Mouse (Mus musculus): ENCODE measurements at regions not wholly inside any gene's neighbourhood (a gene's known extent, or its start where the extent isn't known, plus 50 kb on each side); places are given as distances from the start of the nearest gene placed in this dataset.

DNA sequence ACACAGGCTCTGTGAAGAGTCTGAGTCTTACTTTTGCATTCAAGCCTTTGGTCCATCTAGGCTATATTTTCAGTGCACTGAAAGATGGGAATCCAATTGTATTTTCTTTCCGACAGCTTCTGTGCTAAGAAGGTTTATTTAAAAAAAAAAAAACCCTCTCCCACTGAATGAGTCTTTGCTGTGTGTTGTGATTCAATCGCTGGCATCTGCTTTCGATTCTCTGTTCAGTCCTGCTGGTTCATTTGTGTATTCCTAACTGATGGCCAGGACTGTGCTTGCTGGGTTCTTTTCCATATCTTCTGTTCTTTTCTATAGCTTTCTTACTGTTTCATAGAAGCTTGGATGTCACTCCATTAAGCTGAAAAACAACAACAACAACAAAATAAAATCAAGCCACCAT is 132.9 kb downstream of the Tex36 start:
- no peak for DNase-seq (ENCODE audit: low spot score in 2 of 2)

- DNase-seq (ENCODE audit: low spot score in 2 of 2): no peak
Measured at GRCm38 (mm10) chr7:133468346-133468745, 133.6 kb downstream of the Tex36 start.

DNA sequence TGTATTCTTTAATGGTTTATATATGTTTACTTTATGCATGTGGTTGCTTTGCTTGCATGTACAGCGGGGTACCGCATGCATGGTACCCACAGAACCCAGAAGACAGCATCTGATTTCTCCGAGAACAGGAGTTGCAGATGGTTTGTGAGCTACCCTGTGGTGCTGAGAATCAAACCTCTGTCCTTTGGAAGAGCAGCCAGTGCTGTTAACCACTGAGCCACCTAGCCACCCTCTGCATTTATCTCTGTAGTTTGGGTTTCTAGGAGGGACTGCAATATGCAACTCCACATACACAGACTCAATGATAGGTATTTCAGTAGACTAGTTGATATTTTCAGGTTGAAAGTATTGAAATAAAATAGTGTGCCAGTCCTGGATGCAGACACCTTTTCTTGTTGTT is 134.4 kb downstream of the Tex36 start:
- DNase-seq (ENCODE audit: low spot score in 2 of 2): no peak

- DNase-seq (ENCODE audit: low spot score in 2 of 2): no peak
Measured at GRCm38 (mm10) chr7:133459306-133459705, 142.7 kb downstream of the Tex36 start.

DNA sequence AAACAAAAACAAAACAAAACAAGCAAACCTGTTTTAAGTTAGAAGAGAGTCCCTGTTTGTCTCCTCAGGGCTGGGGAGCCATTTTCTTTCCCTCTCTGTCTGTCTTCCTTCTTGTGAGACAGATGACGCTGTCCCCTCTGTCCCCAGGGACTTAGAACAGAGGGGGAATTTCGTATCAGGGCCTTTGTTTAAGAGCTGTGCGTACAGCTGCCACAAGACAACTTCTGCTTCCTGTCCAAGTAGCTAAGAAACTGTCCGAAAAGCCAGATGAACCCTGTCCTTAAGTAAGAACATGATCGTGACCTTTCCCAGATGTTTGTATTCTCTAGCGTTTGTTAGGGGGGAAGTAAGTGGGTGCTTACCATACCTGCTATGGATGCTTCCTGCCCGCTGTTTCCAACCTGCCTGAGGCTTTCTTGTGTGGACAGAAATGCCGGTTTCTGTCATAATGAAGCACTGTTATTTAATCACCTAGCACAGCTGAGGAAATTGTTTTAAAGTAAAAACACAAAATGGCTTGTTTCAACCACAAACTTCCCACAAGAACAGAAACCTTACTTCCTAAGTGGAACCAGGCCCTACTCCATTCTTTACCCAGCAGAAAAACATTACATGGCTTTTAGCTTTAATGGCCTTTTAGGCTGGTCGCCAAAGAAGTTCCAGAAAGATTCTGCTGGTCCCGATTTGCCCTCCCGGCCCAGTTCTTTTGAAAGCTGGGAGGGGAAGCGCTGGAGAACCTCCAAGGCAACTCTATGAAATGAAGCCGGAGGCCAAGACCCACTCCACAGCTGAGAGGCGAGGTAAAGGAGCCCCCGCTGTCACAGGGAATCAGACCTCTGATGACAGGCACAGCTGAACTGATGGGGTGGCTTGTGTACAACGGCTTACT is 144.3 kb downstream of the Tex36 start:
- DNase-seq (ENCODE audit: low spot score in 2 of 2): no peak

DNA sequence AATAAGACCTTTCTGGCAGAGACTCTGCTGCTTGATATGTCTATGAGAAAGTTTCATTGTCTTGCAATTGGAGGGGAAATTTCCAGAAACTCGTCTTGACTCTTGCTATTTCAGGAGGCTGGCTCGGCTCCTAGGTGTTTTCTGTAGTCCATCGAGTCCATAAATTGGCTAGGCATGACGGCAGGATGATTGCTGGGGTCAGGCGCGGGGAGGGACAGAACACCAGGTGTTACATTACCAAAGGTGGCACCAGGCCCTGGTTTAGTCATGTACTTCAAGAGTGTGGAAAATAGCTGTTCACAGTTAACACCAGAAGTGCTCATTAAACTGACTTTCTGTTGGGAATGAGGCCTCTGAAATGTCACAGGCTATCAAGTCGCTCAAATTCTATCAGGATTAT is 151.7 kb downstream of the Tex36 start:
- no peak for DNase-seq (ENCODE audit: low spot score in 2 of 2)

GRCm38 (mm10) chr7:133447079-133447478 is 154.9 kb downstream of the Tex36 start:
- no peak for DNase-seq (ENCODE audit: low spot score in 2 of 2)

DNA sequence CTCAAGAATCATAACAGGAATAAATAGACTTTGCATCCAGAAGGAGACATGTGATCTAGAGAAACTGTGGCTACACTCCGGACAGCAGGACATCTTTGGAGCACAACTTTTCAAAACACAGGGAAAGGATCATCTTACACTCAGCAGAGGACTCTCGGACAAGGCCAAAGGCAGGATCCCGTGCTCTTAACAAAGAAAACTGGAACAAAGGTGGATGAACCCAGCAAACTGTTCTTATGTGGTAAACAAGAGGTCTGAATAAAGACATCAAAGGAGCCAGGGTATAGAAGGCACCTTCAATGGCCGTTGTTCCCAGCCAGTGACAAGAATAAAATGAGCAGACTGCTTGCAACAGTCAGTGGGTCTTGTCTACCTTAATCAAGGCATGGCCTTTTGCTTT is 160.3 kb downstream of the Tex36 start:
- DNase-seq (ENCODE audit: low spot score in 2 of 2): no peak

DNA sequence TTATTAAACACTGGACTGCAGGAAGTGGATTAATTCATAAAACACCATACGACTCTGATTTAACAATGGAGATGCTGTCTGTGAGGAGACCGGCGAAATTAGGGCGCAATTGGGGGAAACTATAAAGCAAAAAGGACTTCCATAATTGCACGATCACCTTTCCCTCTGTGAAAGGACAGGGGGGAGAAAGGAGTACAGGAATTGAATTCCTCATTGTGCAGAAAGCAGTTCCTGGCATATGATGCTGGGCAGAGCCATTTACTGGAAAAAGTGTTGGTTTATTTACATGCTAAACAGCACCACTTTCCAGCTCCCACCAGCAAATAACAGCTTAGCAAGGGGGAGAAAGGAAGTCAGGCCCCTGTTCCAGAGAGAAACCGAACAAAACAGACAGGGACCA is 160.8 kb downstream of the Tex36 start:
- no peak for DNase-seq (ENCODE audit: low spot score in 2 of 2)

- DNase-seq (ENCODE audit: low spot score in 2 of 2): peak in 1 of 2 experiments; percentile 2
Measured at GRCm38 (mm10) chr7:133440711-133441110, 161.2 kb downstream of the Tex36 start.

DNA sequence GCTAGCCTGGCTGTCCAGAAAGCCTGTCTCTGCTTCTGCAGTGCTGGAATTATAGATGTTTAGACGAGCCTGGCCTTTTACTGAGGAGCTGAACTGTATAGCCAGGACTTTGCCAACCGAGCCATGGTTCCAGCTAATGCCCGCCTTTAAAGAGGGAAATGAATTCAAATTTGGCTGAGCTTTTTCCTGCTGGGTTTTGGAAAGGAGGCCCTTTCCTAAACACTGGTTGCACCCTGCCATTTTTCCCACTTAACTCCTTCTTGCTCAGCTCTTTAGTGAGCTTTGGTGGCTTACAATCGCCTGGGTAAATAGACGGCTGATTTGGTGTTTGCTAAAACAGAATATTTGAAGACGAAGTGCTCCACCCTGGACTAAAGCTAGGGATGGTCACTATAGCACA is 161.9 kb downstream of the Tex36 start:
- DNase-seq (ENCODE audit: low spot score in 2 of 2): no peak

- no peak for DNase-seq (ENCODE audit: low spot score in 2 of 2)
Measured at GRCm38 (mm10) chr7:133438631-133439030, 163.3 kb downstream of the Tex36 start.

- no peak for DNase-seq (ENCODE audit: low spot score in 2 of 2)
Measured at GRCm38 (mm10) chr7:133437866-133438265, 164.1 kb downstream of the Tex36 start.

DNA sequence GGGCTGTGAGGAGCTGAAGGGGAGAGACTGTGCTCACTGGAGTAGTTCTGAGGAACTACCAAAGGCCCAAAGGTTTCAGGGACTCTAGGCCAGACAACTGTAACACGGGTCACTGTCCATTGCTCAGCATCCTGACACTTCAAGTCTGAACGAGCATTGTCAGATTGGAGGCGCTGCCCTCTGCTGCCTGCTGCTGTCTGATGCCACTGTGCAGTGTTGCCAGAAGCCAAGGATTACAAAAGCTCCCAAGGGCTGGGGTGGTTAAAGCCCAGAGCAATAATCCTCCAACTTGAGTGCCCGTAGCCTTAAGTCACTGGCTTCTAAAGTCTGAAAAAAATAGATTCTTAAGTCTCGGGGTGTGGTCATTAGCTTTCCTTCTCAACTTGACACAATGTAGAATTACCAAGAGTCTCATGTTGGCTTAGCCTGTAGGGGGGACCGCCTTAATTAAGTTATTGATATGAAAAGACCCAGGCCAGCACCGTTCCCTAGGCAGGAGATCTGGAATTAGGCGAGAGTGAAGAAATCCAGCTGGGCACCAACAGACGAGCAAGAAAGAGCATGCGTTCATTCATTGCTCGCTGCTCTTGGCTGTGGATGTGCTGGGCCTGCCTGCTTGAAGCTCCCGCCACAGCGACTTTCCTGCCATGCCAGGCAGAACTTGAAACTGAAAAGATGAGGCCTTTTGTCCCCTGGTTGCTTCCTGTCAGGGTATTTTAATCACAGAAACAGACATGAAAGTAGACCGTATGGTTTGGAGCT is 166.2 kb downstream of the Tex36 start:
- DNase-seq (ENCODE audit: low spot score in 2 of 2): no peak

DNA sequence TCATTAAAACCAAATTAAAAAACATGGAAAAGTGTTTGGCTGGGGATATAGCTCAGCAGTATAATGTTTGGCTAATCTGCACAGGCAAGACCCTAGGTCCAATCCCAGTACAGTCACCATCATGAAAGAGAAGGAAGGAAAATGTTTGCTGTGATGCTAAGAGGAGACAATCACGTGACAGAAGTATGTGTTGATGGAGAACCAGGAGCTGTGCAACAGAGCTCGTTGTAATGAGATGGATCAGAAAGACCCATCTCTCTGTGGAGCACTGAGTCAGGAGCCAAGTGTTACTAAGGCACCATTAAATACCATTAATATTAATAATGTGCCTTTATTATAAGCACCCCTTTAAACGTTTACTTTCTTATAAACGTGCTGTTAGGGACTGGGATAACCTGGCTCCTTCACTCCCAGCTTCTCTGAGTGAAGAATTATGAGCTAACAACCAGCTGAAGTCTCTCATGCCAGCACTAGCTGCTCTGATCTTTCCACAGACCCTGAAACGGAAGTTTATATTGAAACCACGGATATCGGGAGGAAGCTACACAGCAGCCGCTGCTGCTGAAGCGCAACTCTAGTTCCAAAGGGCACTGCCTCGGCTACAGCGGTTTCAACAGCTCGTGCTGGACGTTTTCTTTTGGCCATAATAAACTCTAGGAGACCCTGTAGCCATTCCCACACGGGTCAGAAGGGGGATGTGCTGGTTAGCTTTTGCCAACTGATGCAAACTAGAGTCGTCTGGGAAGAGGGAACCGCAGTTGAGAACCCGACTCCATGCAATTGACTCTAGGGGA is 167.7 kb downstream of the Tex36 start:
- DNase-seq (ENCODE audit: low spot score in 2 of 2): no peak

DNA sequence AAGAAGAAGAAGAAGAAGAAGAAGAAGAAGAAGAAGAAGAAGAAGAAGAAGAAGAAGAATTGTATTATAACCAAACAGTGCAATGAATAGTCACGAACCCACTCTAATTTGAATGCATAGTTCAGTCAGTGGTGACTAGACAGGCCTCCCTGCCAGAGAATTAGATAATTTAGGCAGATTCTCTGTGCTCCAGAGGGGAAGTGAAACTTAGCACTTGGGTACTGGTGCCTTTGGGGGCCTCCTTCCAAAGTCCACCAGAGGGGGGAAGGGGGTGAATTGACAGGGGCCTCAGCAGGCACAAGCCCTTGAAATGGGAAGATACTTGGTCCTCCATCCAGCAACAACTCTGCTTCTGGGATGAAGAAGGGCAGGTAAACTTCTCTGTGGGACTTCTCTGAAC is 169.6 kb downstream of the Tex36 start:
- DNase-seq (ENCODE audit: low spot score in 2 of 2): no peak

GRCm38 (mm10) chr7:133402072-133402471 is 199.9 kb downstream of the Tex36 start:
- DNase-seq (ENCODE audit: low spot score in 2 of 2): no peak

DNA sequence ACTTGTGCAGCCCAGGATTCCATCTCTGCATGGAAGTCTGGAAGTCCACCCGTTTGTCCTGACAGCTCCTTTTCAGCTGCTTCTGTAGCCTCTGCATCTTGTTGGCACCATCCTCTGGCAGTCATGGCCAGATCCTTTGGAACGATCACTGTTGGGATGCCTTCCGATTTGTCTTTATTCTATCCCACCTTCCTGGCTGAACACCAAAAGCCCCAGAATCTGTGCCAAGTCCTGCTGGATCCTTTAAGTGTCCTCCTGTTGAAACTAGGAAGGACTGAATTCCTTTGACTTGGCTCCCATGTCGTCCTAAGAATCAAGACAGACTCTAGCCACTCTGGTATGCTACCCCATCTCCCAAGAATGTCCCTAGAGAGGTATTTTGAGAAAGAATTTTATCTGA is 201.3 kb downstream of the Tex36 start:
- no peak for DNase-seq (ENCODE audit: low spot score in 2 of 2)

DNA sequence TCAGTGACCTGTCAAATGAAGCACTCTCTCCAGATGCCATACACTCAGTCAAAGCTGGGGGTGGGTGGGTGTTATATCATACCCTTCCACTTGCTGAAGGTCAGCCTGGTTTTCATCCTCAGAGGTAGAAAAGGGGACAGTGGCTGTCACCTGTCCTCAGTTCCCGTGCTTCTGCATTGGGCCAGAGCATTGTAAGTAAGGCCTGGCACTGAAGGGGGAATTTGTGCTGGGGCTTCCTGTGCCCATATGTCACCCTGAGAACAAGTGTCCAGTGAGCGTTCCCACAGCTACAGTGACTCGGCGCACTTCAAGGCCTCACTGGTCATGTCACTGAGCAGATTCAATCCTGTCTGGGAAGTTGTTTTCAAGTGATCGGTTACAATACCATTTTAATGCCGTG is 213.2 kb downstream of the Tex36 start:
- DNase-seq (ENCODE audit: low spot score in 2 of 2): no peak

DNA sequence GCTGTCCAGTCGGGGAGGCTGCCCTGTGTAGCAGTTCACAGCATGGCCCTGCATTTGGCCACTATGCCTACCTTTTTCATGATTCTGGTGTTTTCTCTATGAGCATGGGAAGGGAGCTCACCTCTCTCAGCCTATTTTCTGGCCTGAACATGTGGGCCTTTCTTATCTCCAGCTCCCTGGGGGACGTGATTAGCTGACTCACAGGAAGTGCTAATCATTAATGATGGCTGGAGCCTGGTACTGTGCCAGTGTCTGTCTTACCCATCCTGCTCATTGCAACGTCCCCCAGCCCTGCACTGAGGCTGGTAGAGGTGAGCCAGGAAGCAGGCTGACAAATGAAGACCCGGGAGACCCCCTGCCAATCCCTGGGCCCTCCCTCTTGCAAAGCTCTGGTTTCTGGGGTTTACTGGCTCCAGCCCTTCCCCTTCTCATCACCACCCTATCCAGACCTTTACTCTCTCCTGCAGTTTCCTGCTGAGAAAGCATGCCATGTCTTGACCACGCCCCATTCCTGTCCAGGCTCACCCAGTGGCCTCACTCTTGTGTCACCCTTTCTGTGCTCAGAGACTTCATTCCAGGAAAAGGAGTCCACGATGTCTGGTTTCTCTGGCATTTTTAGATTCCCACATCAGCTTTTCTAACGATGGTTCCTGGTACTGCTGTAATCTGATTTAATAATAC is 219.8 kb downstream of the Tex36 start:
- DNase-seq (ENCODE audit: low spot score in 2 of 2): no peak

DNA sequence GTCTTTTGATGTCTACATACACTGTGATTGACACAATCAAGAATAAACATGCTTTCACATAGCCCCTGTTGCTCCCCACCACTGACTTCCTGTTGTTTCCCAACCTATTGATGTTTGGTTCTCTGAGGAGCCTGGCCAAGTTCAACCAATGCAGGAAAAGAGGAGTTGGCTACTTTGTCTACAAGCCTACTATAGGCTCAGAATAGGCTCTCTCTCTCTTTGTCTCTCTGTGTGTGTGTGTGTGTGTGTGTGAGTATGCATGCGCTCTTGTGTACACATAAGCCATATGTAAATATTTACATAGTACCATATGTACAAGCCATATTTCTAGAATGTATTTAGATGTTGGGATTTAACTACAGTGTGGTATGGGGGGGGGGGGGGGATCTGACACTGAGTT is 222.6 kb downstream of the Tex36 start:
- no peak for DNase-seq (ENCODE audit: low spot score in 2 of 2)

- DNase-seq (ENCODE audit: low spot score in 2 of 2): no peak
Measured at GRCm38 (mm10) chr7:133378338-133378737, 223.6 kb downstream of the Tex36 start.

All from left cerebral cortex, adult 9 months (tissue).